Mouse (Mus musculus): ENCODE measurements around the gene Rgmb. TPM values are rescaled to one million over a fixed set of nuclear protein-coding genes. Genes with fewer than 3 reads are reported as not detected.

The Rgmb gene
- 14.0 and 16.6 TPM in 2 replicates for polyA plus RNA-seq (2016; fragmentation: Nextera tagmentation; extraction: Ambion mirVana)

DNA sequence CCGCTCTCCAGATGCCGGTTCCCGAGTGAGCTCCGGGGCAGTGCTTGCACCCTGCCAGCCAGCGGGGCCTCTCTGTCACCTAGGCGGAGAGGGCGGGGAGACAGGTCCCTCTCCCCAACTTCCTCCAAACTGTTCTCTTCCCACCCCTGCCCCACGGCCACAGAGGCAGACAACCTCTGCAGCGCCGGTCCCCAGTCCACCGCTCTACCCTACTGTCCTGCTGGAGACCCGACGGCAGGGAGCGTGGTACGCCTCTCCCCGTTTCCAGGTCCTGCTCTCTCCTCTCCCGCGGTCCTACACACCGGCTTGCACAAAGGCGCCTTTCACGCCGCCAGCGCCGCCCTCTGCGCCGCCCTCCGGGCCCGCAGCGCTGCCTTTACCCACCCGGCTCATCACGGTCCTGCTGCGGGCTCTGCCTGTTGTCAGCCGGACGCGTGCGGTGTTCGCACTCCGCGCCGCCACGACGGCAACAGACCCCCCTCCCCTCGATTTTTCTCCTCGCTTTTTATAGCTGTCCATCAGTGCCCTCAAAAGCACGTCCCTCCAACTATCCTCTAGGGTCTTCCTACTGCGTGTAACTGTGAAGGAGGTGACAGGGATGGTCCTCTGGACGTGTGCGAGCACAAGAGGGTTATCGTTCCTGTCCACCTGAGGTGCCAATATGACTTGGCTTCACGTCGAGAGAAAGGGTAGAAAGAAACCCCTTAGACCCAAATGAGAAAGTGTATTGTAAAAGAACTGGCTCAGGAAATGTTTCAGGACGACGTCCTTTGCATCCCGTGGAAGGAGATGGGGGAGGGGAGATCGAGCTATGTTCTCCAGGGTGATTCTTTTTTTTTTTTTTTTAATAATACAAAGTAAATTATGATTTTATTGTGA, at the start of gene Rgmb:
TSS of gene Rgmb (minus strand) at position 274 of the 879 bp plus-strand sequence.
- WGBS, result under 1% methylated on average over 55 of the region's 55 CpGs
- Histone ChIP-seq H3K4me1 (peaks cover 41% of the 10 kb centered on the region), H3K27ac (peak within 1 kb of the TSS; percentile 90), H3K27me3 (ENCODE audit: poor library complexity, severe bottlenecking) (peaks cover 24% of the 10 kb centered on the region), H3K9me3 (no peaks in the 10 kb centered on the region; the same call in 1 of the 2 replicates), H3K4me3 (peak within 1 kb of the TSS; percentile 72), H3K36me3 (replicated peaks) (no peaks in the 10 kb centered on the region)
- DNase-seq (ENCODE audit: extremely low spot score, low spot score), result peak; percentile 65

DNA sequence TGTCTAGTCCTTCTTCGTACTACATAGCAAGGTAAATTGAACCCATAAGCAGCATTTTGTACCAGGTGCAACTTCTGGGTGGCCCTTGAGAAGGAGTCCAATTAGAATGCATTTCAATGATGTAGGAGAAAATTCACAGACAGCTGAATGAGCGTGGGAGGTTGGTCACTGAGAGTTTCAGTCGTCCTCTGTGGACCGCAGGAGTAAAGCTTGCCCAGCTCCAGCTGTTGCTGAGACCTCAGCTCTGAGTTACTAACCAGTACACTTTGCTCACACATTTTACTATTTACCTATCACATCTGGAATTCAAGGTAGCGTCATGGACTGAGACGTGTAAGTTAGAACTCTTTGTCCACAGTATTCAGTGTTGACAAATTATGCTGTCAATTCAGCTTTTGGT, 43.9 kb upstream of the Rgmb start:
- H3K27ac ChIP-seq, result no peak overlapping the region
- H3K36me3 ChIP-seq (replicated peaks), result no peaks in the 10 kb centered on the region
- no peak overlapping the region for H3K4me3 ChIP-seq
- no peak for DNase-seq (ENCODE audit: extremely low spot score, low spot score)
- no peaks in the 10 kb centered on the region for H3K4me1 ChIP-seq
- no peaks in the 10 kb centered on the region for H3K9me3 ChIP-seq
- 88% methylated on average over 6 of the region's 6 CpGs for WGBS
- no peaks in the 10 kb centered on the region for H3K27me3 ChIP-seq (ENCODE audit: poor library complexity, severe bottlenecking)

DNA sequence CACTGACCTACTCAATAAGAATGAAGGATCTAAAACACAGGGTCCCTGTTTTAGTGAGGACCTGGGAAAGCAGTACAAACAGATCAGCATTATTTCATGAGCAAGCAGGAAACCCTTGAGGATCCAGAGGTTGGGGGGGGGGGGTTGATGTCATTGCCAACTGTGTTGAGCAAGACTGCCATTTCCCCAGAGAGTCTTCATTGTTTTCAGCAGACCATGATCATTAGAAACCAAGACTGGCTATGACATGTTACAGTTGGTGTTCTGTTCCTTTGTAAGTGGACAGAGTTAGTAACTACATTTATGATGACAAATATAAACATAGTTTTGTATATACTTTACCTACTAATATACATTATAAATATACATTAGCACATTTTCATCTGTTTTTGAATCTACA, 41.3 kb upstream of the Rgmb start:
- no peaks in the 10 kb centered on the region for H3K27me3 ChIP-seq (ENCODE audit: poor library complexity, severe bottlenecking)
- H3K4me3 ChIP-seq, result no peak overlapping the region
- H3K27ac ChIP-seq, result no peak overlapping the region
- no peak for DNase-seq (ENCODE audit: extremely low spot score, low spot score)
- no peaks in the 10 kb centered on the region for H3K4me1 ChIP-seq
- H3K36me3 ChIP-seq (replicated peaks), result no peaks in the 10 kb centered on the region
- no peaks in the 10 kb centered on the region for H3K9me3 ChIP-seq

DNA sequence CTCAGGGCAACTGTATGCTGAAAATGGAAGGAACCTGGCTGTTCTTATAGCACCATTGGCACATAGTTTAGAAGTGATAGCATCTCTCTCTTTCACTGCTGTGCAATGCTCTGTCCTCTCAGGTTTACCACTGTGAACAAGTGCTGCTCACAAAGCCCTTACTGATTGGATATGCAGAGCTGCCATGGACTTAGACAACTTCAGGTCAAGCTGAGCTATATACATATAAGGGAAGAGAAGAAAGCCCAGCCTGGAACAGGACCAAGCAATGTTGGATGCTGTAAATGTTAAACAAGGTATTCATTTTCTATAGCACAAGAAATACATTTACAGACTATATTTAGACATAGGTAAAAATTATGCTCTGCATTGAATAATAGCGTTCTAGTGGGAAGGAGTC, 34.4 kb upstream of the Rgmb start:
- 96% methylated on average over 1 of the region's 1 CpGs for WGBS
- Histone ChIP-seq H3K27ac (no peak overlapping the region), H3K27me3 (ENCODE audit: poor library complexity, severe bottlenecking) (no peaks in the 10 kb centered on the region), H3K4me3 (no peak overlapping the region), H3K4me1 (no peaks in the 10 kb centered on the region), H3K36me3 (replicated peaks) (no peaks in the 10 kb centered on the region), H3K9me3 (no peaks in the 10 kb centered on the region)
- DNase-seq (ENCODE audit: extremely low spot score, low spot score), result no peak

DNA sequence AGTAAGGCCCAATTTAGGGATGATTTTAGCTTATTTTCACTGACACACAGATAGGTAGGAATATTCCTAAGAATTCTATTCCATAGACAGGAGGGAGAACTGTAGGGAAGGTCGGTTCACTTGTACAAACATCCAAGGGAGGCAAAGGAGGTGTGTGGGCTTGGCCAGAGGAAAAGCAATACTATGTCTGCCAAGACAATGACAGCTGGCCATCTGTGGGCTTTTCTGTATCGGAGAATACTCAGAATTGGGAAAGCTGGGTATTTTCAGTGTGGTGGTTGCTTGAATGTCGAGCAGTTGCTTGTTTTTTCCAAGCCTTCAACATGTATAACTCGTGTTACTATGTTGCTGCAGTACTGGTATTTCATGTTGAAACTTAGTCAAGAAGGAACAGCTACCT, 31.5 kb upstream of the Rgmb start:
- 77% methylated on average over 4 of the region's 4 CpGs for WGBS

DNA sequence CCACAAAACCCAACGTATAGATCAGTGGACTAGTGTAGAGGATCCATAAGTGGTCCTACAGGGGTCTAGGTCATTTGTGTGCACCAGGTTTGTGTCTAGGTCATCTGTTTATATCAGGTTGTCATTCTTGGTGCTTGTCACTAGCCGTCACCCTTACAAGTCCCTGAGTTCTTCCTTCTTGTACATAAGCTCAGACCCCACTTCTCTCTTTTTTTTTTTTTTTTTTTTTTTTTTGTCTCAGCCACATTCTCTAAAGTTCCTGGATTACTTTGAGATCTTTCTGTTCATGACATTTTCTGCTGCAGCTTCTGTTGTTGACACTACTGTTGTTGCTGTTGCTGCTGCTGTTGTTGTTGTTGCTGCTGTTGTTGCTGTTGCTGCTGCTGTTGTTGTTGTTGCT, 22.3 kb upstream of the Rgmb start:
- H3K36me3 ChIP-seq (replicated peaks), result no peaks in the 10 kb centered on the region
- no peak for DNase-seq (ENCODE audit: extremely low spot score, low spot score)
- no peak overlapping the region for H3K27ac ChIP-seq
- no peaks in the 10 kb centered on the region for H3K27me3 ChIP-seq (ENCODE audit: poor library complexity, severe bottlenecking)
- WGBS, result 84% methylated on average over 2 of the region's 2 CpGs
- no peak overlapping the region for H3K4me3 ChIP-seq
- peaks cover 12% of the 10 kb centered on the region for H3K4me1 ChIP-seq
- no peaks in the 10 kb centered on the region for H3K9me3 ChIP-seq

More for the DNA sequence above, 31.5 kb upstream of the Rgmb start:
- Histone ChIP-seq H3K36me3 (replicated peaks) (no peaks in the 10 kb centered on the region), H3K9me3 (no peaks in the 10 kb centered on the region), H3K27ac (no peak overlapping the region), H3K27me3 (ENCODE audit: poor library complexity, severe bottlenecking) (no peaks in the 10 kb centered on the region), H3K4me3 (no peak overlapping the region), H3K4me1 (0 out of 2 replicates have a peak, but pooled peaks cover under 1% of the 10 kb centered on the region)
- DNase-seq (ENCODE audit: extremely low spot score, low spot score), result no peak

DNA sequence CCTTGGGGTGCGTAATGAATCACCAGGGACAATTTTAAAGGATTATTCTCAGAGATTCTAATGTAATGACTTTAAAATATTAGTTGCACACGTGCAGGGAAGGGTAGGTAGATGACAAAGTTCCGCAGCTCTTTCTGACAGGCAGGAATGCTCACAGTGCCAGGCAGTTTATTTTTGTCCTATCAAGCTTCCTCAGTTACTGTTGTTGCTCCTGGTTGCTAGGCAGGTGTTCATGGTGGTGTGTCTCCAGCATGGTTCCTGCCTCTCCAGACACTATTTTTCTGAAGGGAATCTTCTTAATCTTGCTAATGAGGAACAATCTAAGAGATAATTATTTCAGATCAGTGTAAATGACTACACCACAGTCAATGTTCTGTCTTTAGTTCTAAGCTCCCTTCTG, 19.7 kb upstream of the Rgmb start:
- Histone ChIP-seq H3K9me3 (no peaks in the 10 kb centered on the region), H3K36me3 (replicated peaks) (no peaks in the 10 kb centered on the region), H3K27ac (no peak overlapping the region), H3K4me3 (no peak overlapping the region), H3K4me1 (peaks cover 7% of the 10 kb centered on the region), H3K27me3 (ENCODE audit: poor library complexity, severe bottlenecking) (no peaks in the 10 kb centered on the region)
- no peak for DNase-seq (ENCODE audit: extremely low spot score, low spot score)
- WGBS, result 86% methylated on average over 3 of the region's 3 CpGs

DNA sequence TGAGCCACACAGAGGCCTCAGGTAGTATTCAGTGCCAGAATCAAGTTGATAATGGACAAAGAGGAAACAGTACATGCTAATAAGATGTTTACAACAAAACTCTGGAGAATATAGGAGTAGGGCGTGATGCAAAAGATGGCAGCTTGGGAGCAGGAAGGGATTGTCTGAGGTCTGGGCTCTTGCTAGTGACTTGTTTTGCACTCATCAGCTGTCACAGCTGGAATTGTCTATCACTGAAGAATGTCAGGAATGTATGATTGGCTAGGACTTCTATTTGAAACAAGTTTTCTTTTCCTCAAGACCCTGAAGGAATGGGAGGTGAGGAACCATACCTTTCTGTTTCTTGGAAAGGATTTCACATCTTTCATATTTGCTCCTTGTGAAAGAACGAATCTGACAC, 10.6 kb upstream of the Rgmb start:
- Histone ChIP-seq H3K27me3 (ENCODE audit: poor library complexity, severe bottlenecking) (no peaks in the 10 kb centered on the region), H3K4me3 (no peak overlapping the region), H3K4me1 (no peaks in the 10 kb centered on the region), H3K36me3 (replicated peaks) (no peaks in the 10 kb centered on the region), H3K9me3 (no peaks in the 10 kb centered on the region; the same call in 1 of the 2 replicates), H3K27ac (no peak overlapping the region)
- WGBS, result 85% methylated on average over 2 of the region's 2 CpGs
- no peak for DNase-seq (ENCODE audit: extremely low spot score, low spot score)

DNA sequence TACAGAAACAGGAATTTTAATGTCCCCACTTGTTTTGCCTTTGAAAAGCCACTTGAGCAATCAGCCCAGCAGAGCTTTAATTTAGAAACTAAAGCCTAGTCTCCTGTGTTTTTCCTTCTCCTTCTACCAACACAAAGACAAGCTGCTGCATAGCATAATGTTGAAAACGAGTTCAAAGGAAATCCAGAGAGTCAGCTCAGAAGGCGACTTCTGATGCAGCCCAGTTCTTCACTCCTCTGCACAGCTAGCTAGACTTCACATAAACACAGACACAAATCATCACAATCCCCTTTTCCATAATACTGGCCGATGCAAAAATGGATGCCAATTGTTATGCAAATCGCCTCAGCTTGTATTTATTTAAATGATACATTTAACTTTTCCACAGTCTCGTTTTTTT, 1.6 kb upstream of the Rgmb start:
- peaks cover 24% of the 10 kb centered on the region for H3K27me3 ChIP-seq (ENCODE audit: poor library complexity, severe bottlenecking)

DNA sequence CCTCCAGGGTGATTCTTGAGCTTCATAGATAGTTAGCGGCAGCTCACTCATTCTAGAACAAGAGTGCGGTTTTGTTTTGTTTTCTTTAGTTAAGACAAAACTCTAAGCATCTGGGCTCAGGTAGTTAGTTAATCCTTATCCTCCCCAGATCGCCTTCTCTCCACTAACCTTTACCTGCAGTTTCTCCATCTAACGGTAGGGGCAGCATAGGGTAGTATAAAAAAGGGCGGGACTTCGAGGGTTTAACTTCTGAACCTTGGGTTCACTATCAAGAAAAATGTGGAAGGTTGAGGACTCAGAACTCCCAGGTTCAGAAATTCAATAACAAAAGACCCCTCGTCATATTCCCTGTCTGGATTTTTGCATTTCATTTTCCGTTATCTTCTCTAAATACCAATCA, 971 bp upstream of the Rgmb start:
- Histone ChIP-seq H3K4me3 (no peak overlapping the region), H3K27me3 (ENCODE audit: poor library complexity, severe bottlenecking) (peaks cover 24% of the 10 kb centered on the region), H3K9me3 (no peaks in the 10 kb centered on the region; the same call in 1 of the 2 replicates), H3K27ac (no peak overlapping the region), H3K36me3 (replicated peaks) (no peaks in the 10 kb centered on the region), H3K4me1 (peaks cover 41% of the 10 kb centered on the region)
- WGBS, result 10% methylated on average over 8 of the region's 8 CpGs
- DNase-seq (ENCODE audit: extremely low spot score, low spot score), result no peak

More for the DNA sequence above, 1.6 kb upstream of the Rgmb start:
- peaks cover 36% of the 10 kb centered on the region for H3K4me1 ChIP-seq
- DNase-seq (ENCODE audit: extremely low spot score, low spot score), result no peak
- H3K27ac ChIP-seq, result no peak overlapping the region
- H3K36me3 ChIP-seq (replicated peaks), result no peaks in the 10 kb centered on the region
- no peak overlapping the region for H3K4me3 ChIP-seq
- no peaks in the 10 kb centered on the region; the same call in 1 of the 2 replicates for H3K9me3 ChIP-seq
- WGBS, result 28% methylated on average over 5 of the region's 5 CpGs

DNA sequence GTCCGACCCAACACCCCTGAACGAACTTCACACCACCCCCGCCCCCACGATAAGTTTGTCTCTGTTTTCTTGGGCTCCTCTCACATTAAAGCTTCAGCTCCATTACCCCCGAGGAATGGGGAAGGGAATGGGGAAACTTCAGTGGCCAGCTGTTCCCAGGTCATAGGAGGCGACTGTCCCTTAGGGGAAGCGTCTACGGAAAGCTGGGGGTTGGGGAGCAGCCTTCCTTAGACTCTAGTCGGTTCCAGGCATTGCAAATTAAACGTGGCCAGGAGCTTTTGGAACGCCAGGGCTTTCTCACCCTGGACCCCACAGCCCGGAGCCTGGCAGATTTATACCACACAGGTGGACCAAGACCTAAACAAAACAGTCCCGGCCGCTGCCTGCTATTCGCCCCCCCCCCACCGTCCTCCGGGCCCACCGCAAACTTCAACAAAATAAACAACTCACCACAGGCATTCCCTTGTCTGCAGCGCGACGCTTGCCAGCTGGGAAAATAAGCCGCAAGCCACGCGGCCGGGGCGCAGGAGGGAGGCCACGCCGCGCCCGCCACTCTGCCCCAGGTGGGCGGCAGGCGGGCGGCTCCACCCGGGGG, 571 bp downstream of the Rgmb start:
- peaks cover 42% of the 10 kb centered on the region for H3K4me1 ChIP-seq
- no peaks in the 10 kb centered on the region; the same call in none of the 2 replicates for H3K9me3 ChIP-seq
- peak overlapping the region; percentile 72 for H3K4me3 ChIP-seq
- peaks cover 24% of the 10 kb centered on the region for H3K27me3 ChIP-seq (ENCODE audit: poor library complexity, severe bottlenecking)
- no peaks in the 10 kb centered on the region for H3K36me3 ChIP-seq (replicated peaks)
- H3K27ac ChIP-seq, result peak overlapping the region; percentile 90
- WGBS, result under 1% methylated on average over 34 of the region's 34 CpGs
- peak; percentile 55 for DNase-seq (ENCODE audit: extremely low spot score, low spot score)

DNA sequence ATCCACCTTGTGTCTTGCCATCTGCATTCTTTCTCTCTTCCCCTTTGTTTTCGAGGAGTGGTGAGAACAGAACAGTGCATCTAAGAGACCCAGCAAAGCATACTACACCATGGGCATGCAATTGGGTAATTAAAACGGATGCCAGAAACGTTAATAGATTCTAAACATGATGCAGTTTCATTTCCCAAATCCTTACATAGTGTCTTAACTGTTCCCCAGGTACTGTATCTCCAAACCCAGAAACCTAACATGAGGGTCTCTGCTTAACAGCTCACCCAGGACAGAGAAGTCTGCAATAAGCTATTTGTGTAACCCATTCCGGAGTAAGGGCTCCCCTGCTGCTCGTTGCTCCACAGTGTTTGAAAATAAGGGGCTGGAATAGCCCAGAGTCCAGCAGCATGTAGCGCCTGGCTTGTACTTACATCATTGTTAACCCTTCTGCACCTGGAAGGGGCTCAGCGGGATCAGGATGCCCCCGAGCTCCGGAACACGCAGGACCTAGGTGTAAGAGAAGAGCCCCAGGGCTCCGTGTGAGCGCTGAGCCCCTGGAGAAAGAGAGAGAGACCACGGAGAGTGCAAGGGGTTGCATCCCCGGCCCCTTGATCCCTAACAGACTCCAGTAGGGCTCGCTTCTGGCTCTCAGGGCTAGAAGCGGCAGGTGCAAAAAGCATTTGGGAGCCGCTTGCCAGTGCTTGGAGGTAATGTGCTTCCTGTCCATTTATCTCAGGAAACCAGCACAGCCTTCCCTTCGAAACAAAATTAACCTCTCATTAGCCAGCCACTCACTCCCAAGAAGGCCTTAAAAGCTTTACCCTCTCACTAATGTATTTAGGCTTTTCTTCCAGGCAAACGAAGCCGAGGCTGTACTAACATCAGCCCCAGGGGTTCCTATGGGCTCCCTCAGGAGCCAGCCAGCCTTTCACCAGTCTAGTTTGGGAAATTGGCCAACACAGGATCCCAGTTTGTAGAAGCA, 1.4 kb downstream of the Rgmb start:
- Histone ChIP-seq H3K27ac (peak overlapping the region; percentile 90), H3K9me3 (no peaks in the 10 kb centered on the region; the same call in none of the 2 replicates), H3K4me1 (peaks cover 50% of the 10 kb centered on the region), H3K36me3 (replicated peaks) (no peaks in the 10 kb centered on the region), H3K27me3 (ENCODE audit: poor library complexity, severe bottlenecking) (peaks cover 24% of the 10 kb centered on the region), H3K4me3 (peak overlapping the region; percentile 72)
- DNase-seq (ENCODE audit: extremely low spot score, low spot score), result peak; percentile 44
- WGBS, result 2% methylated on average over 20 of the region's 20 CpGs

Data from forebrain, embryonic 10.5 days (tissue).